Mouse (Mus musculus) forebrain, embryonic 12.5 days (tissue): ENCODE results near the gene Pgap3. TPM values are rescaled to one million over a fixed set of nuclear protein-coding genes. Genes with fewer than 3 reads are reported as not detected.
A peak's percentile ranks its signal among the peaks of the same experiment; 100 is the strongest.

Source experiments
- ATAC-seq: fragments of 200-750 bp; cut with Nextera tagmentation; 2 replicates; pipeline ENCODE4 v1.8.0; 2017; ENCODE audit warnings: moderate TSS enrichment; ENCODE audit not compliant: low FRiP score
- H3K27ac ChIP-seq: fragments of 300-500 bp; sonication (generic); 2 replicates; pipeline ENCODE4 v1.5.1; 2016; ENCODE audit warnings: mild to moderate bottlenecking
- H3K27me3 ChIP-seq: fragments of 300-500 bp; sonication (generic); 2 replicates; pipeline ENCODE4 v1.6.1; 2016; ENCODE audit warnings: mild to moderate bottlenecking
- H3K36me3 ChIP-seq: fragments of 300-500 bp; sonication (generic); replicated peaks from 2 replicates; pipeline ENCODE4 v1.6.1; 2016; ENCODE audit warnings: mild to moderate bottlenecking
- H3K4me1 ChIP-seq: fragments of 300-500 bp; sonication (generic); 2 replicates; pipeline ENCODE4 v1.6.1; 2016
- H3K4me2 ChIP-seq: fragments of 300-500 bp; sonication (generic); 2 replicates; pipeline ENCODE4 v1.6.1; 2016; ENCODE audit warnings: mild to moderate bottlenecking, moderate library complexity
- H3K4me3 ChIP-seq: fragments of 300-500 bp; sonication (generic); replicated peaks from 2 replicates; pipeline ENCODE4 v1.5.1; 2016; ENCODE audit warnings: mild to moderate bottlenecking
- H3K9ac ChIP-seq: fragments of 300-500 bp; sonication (generic); 2 replicates; pipeline ENCODE4 v1.6.1; 2016; ENCODE audit warnings: mild to moderate bottlenecking
- H3K9me3 ChIP-seq: fragments of 300-500 bp; sonication (generic); 2 replicates; pipeline ENCODE4 v1.6.1; 2016
- WGBS: fragments of 180-500 bp; shearing (Covaris S2); methylation state at CpG from one replicate; pipeline ENCODE4 v1.1.7; 2016; 5-methylcytosine and 5-hydroxymethylcytosine counted together
- polyA plus RNA-seq: library from polyadenylated mRNA; unstranded; fragments of >200 nt; fragmentation: Nextera tagmentation; extraction: Ambion mirVana; gene quantifications from 2 replicates; pipeline ENCODE4 v1.2.1, GENCODE M21; 2016

The Pgap3 gene
- polyA plus RNA-seq, 1 experiment from 2014 or later, result 8.3 TPM

- H3K27me3 ChIP-seq, result no peaks in the 10 kb centered on the region
- ATAC-seq, result no peak
- no peaks in the 10 kb centered on the region for H3K9me3 ChIP-seq
- 83% methylated on average over 8 of the region's 8 CpGs for WGBS
- H3K4me2 ChIP-seq, result no peak overlapping the region
- H3K4me3 ChIP-seq, result no peak overlapping the region
- H3K4me1 ChIP-seq, result peaks cover 24% of the 10 kb centered on the region
- H3K9ac ChIP-seq, result no peak overlapping the region
- peaks cover 52% of the 10 kb centered on the region for H3K36me3 ChIP-seq
- H3K27ac ChIP-seq, result no peak overlapping the region
These were observed 26.0 kb downstream of the Pgap3 start for GRCm38 (mm10) chr11:98374266-98374665.

GRCm38 (mm10) chr11:98373244-98373643 lies 27.0 kb downstream of the Pgap3 start:
- no peak overlapping the region for H3K9ac ChIP-seq
- H3K27me3 ChIP-seq, result no peaks in the 10 kb centered on the region
- no peak overlapping the region for H3K4me2 ChIP-seq
- no peaks in the 10 kb centered on the region for H3K9me3 ChIP-seq
- peaks cover 42% of the 10 kb centered on the region for H3K36me3 ChIP-seq
- ATAC-seq, result no peak
- H3K4me1 ChIP-seq, result peaks cover 24% of the 10 kb centered on the region
- WGBS, result 93% methylated on average over 6 of the region's 6 CpGs
- no peak overlapping the region for H3K27ac ChIP-seq
- H3K4me3 ChIP-seq, result no peak overlapping the region

GRCm38 (mm10) chr11:98372406-98372805 lies 27.9 kb downstream of the Pgap3 start:
- peaks cover 33% of the 10 kb centered on the region for H3K36me3 ChIP-seq
- 0 out of 2 replicates have a peak overlapping the region, but pooled peaks have one; percentile 44 for H3K9ac ChIP-seq
- H3K4me3 ChIP-seq, result no peak overlapping the region
- 5% methylated on average over 2 of the region's 2 CpGs for WGBS
- H3K4me2 ChIP-seq, result peak overlapping the region; percentile 38
- H3K27ac ChIP-seq, result peak overlapping the region; percentile 80; the same call in 1 of the 2 replicates
- no peak for ATAC-seq
- no peaks in the 10 kb centered on the region for H3K27me3 ChIP-seq
- H3K9me3 ChIP-seq, result no peaks in the 10 kb centered on the region
- peaks cover 24% of the 10 kb centered on the region for H3K4me1 ChIP-seq

- WGBS, result 26% methylated on average over 10 of the region's 10 CpGs
- Histone ChIP-seq H3K4me1 (peaks cover 24% of the 10 kb centered on the region), H3K4me2 (peak overlapping the region; percentile 38), H3K9ac (peak overlapping the region; percentile 44), H3K27ac (peak overlapping the region; percentile 80), H3K36me3 (peaks cover 28% of the 10 kb centered on the region), H3K27me3 (no peaks in the 10 kb centered on the region), H3K4me3 (peak overlapping the region; percentile 19; the same call in 1 of the 2 replicates), H3K9me3 (no peaks in the 10 kb centered on the region)
- ATAC-seq, result peak; percentile 74
These were observed 28.6 kb downstream of the Pgap3 start for GRCm38 (mm10) chr11:98371556-98372240.

- peaks cover 21% of the 10 kb centered on the region for H3K36me3 ChIP-seq
- H3K4me2 ChIP-seq, result no peak overlapping the region
- WGBS, result 80% methylated on average over 2 of the region's 2 CpGs
- peak overlapping the region; percentile 80 for H3K27ac ChIP-seq
- no peak overlapping the region for H3K4me3 ChIP-seq
- no peaks in the 10 kb centered on the region for H3K9me3 ChIP-seq
- ATAC-seq, result no peak
- H3K27me3 ChIP-seq, result no peaks in the 10 kb centered on the region
- no peak overlapping the region for H3K9ac ChIP-seq
- H3K4me1 ChIP-seq, result peaks cover 24% of the 10 kb centered on the region
These were observed 29.7 kb downstream of the Pgap3 start for GRCm38 (mm10) chr11:98370588-98370987.

- H3K27ac ChIP-seq, result no peak overlapping the region
- H3K9ac ChIP-seq, result no peak overlapping the region
- no peak for ATAC-seq
- no peaks in the 10 kb centered on the region for H3K9me3 ChIP-seq
- no peaks in the 10 kb centered on the region for H3K27me3 ChIP-seq
- peaks cover 8% of the 10 kb centered on the region; the same call in 1 of the 2 replicates for H3K36me3 ChIP-seq
- no peak overlapping the region for H3K4me3 ChIP-seq
- peaks cover 24% of the 10 kb centered on the region for H3K4me1 ChIP-seq
- no peak overlapping the region for H3K4me2 ChIP-seq
- WGBS, result 85% methylated on average over 6 of the region's 6 CpGs
These were observed 31.0 kb downstream of the Pgap3 start for GRCm38 (mm10) chr11:98369337-98369736.

- H3K36me3 ChIP-seq, result 0 out of 2 replicates have a peak, but pooled peaks cover 6% of the 10 kb centered on the region
- no peak for ATAC-seq
- H3K4me1 ChIP-seq, result peaks cover 22% of the 10 kb centered on the region
- WGBS, result 86% methylated on average over 7 of the region's 7 CpGs
- no peaks in the 10 kb centered on the region for H3K9me3 ChIP-seq
- no peak overlapping the region for H3K9ac ChIP-seq
- no peaks in the 10 kb centered on the region for H3K27me3 ChIP-seq
- no peak overlapping the region for H3K27ac ChIP-seq
- no peak overlapping the region for H3K4me2 ChIP-seq
- H3K4me3 ChIP-seq, result no peak overlapping the region
These were observed 32.5 kb downstream of the Pgap3 start for GRCm38 (mm10) chr11:98367863-98368186.

- 82% methylated on average over 10 of the region's 10 CpGs for WGBS
- no peak for ATAC-seq
- Histone ChIP-seq H3K27me3 (no peaks in the 10 kb centered on the region), H3K36me3 (0 out of 2 replicates have a peak, but pooled peaks cover 6% of the 10 kb centered on the region), H3K4me1 (peaks cover 18% of the 10 kb centered on the region), H3K9ac (no peak overlapping the region), H3K9me3 (no peaks in the 10 kb centered on the region), H3K4me2 (no peak overlapping the region), H3K27ac (no peak overlapping the region), H3K4me3 (no peak overlapping the region)
These were observed 33.0 kb downstream of the Pgap3 start for GRCm38 (mm10) chr11:98367171-98367862.

GRCm38 (mm10) chr11:98366290-98366689 lies 34.0 kb downstream of the Pgap3 start:
- H3K36me3 ChIP-seq, result 0 out of 2 replicates have a peak, but pooled peaks cover 6% of the 10 kb centered on the region
- WGBS, result 80% methylated on average over 10 of the region's 10 CpGs
- H3K9me3 ChIP-seq, result no peaks in the 10 kb centered on the region
- H3K4me3 ChIP-seq, result no peak overlapping the region
- no peak overlapping the region for H3K4me2 ChIP-seq
- H3K27me3 ChIP-seq, result no peaks in the 10 kb centered on the region
- peaks cover 11% of the 10 kb centered on the region for H3K4me1 ChIP-seq
- no peak for ATAC-seq
- H3K9ac ChIP-seq, result no peak overlapping the region
- H3K27ac ChIP-seq, result no peak overlapping the region

- Histone ChIP-seq H3K36me3 (0 out of 2 replicates have a peak, but pooled peaks cover 6% of the 10 kb centered on the region), H3K4me2 (no peak overlapping the region), H3K9ac (no peak overlapping the region), H3K4me3 (no peak overlapping the region), H3K27ac (no peak overlapping the region), H3K9me3 (no peaks in the 10 kb centered on the region), H3K4me1 (peaks cover 23% of the 10 kb centered on the region), H3K27me3 (no peaks in the 10 kb centered on the region)
- 95% methylated on average over 5 of the region's 5 CpGs for WGBS
- ATAC-seq, result no peak
These were observed 35.9 kb downstream of the Pgap3 start for GRCm38 (mm10) chr11:98364410-98364809.

GRCm38 (mm10) chr11:98363817-98364216 lies 36.5 kb downstream of the Pgap3 start:
- H3K36me3 ChIP-seq, result 0 out of 2 replicates have a peak, but pooled peaks cover 6% of the 10 kb centered on the region
- H3K27me3 ChIP-seq, result no peaks in the 10 kb centered on the region
- no peak for ATAC-seq
- H3K9me3 ChIP-seq, result no peaks in the 10 kb centered on the region
- no peak overlapping the region for H3K4me3 ChIP-seq
- peaks cover 29% of the 10 kb centered on the region for H3K4me1 ChIP-seq
- H3K4me2 ChIP-seq, result no peak overlapping the region
- no peak overlapping the region for H3K9ac ChIP-seq
- no peak overlapping the region for H3K27ac ChIP-seq
- 83% methylated on average over 5 of the region's 5 CpGs for WGBS

- no peak overlapping the region for H3K4me3 ChIP-seq
- no peaks in the 10 kb centered on the region for H3K9me3 ChIP-seq
- 49% methylated on average over 9 of the region's 9 CpGs for WGBS
- 0 out of 2 replicates have a peak overlapping the region, but pooled peaks have one; percentile 32 for H3K27ac ChIP-seq
- 0 out of 2 replicates have a peak overlapping the region, but pooled peaks have one; percentile 33 for H3K9ac ChIP-seq
- ATAC-seq, result no peak
- H3K36me3 ChIP-seq, result no peaks in the 10 kb centered on the region
- H3K4me2 ChIP-seq, result no peak overlapping the region
- peaks cover 37% of the 10 kb centered on the region for H3K4me1 ChIP-seq
- peaks cover 11% of the 10 kb centered on the region; the same call in 1 of the 2 replicates for H3K27me3 ChIP-seq
These were observed 39.3 kb downstream of the Pgap3 start for GRCm38 (mm10) chr11:98360866-98361521.
